Mouse (Mus musculus) erythroid progenitor cell, adult 5-6 weeks (primary cell): ENCODE results near the gene Gjd3. TPM values are rescaled to one million over a fixed set of nuclear protein-coding genes. Genes with fewer than 3 reads are reported as not detected.
A peak's percentile ranks its signal among the peaks of the same experiment; 100 is the strongest.

Source experiments
- ATAC-seq: replicated peaks from 2 replicates; pipeline ENCODE4 v1.8.0; 2016; ENCODE audit warnings: moderate number of reproducible peaks, mild to moderate bottlenecking, moderate TSS enrichment, inconsistent platforms; ENCODE audit not compliant: poor library complexity, low FRiP score, severe bottlenecking
- total RNA-seq, 2 experiments: library from RNA; stranded (forward) in 1 of 2; stranded (reverse) in 1 of 2; fragments of 150-400 nt in 1 of 2; fragments of 186-747, 209-891 nt in 1 of 2; gene quantifications; 2 replicates each; pipeline versions ENCODE4 v1.2.3 to v1.2.4; 2015 to 2017; ENCODE audit warnings: low replicate concordance in 2 of 2

Gjd3 gene
- total RNA-seq, 2 experiments from 2014 or later = not detected

DNA sequence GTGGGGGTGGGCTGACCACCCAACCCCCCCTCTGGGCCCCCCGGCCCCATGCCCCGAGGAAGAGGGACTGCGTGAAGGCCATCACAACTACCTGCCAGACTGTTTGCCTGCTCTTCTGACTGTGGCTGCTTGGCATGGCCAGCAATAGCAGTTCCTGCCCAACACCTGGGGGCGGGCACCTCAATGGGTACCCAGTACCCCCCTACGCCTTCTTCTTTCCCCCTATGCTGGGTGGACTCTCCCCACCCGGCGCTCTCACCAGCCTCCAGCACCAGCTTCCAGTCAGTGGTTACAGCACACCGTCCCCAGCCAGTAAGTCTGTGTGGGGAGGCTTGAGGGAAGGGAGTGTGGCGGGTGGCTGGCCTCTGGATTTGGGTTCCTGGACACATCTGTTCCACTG, 32.3 kb downstream of the Gjd3 start:
- ATAC-seq = no peak

- ATAC-seq = no peak
Observed at GRCm38 (mm10) chr11:98949958-98950460, 32.8 kb downstream of the Gjd3 start.

DNA sequence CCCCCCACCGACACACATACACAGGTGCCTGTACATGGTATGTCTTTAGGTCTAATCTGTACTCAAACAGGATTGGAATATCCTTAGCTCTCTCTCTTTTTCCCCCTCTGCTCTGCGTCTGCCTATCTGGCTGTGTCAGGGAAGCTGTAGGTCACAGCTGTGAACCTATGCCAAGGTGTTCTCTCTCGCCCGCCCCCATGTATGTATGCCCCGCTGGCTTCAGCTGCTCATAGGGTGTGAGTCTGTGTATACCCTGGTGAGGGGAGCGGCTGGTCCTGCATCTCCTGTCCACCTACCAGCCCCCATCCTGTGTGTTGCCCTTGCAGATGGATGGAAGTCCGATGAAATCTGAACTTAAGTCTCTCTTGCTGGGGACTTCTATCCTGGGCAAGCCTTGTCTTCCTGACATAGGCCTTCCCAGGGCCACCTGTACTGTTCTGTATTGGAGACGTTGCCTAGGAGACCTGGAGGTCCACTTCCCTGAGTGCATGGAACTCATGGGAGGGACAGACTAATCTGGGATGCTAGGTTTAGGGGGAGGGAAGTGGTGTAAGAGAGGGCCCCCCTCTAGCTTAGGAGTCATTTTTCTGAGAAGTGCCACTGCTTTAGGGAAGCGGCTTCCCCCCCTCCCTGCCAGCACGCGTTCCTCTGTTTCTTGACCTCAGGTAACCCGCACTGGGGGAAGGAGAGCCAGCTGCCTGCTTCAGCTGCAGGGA, 33.4 kb downstream of the Gjd3 start:
- ATAC-seq = 0 out of 2 replicates have a peak, but pooled peaks have one; percentile 20

GRCm38 (mm10) chr11:98947969-98948569, 34.7 kb downstream of the Gjd3 start:
- no peak for ATAC-seq

GRCm38 (mm10) chr11:98945605-98945977, 37.2 kb downstream of the Gjd3 start:
- no peak for ATAC-seq

DNA sequence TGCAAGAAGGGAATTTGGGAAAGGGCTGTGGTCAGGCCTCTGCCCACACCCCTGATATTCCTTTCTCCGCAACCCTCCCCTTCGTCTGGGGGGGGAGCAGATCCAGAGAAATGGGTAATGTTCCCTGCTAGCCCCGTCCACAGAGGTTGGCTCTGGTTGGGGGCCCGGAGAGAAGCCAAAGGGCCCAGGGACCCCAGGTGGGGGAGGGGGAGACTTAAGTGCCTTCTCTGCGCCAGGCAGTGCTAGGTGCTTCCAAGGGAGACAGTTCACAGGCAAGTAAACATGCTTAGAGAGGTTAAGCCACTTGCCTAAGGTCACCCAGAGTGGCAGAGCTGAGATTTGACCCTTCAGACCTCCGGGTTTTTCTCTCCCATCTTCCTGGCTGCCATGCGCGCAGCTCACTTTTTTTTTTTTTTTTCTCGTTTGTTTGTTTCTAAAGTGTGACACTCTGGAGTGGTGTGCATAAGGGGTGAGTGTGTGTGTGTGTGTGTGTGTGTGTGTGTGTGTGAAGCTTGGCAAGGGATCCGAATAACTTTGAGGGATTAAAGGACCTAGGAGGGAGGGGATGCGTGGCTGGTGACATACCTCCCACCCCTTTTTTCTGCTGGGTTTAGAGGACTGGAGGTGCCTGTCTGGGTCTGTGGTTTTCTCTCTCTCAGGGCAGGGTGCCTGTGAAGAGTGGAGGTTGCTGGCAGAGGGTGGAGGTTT, 37.8 kb downstream of the Gjd3 start:
- no peak for ATAC-seq

GRCm38 (mm10) chr11:98943741-98944461, 38.9 kb downstream of the Gjd3 start:
- ATAC-seq = no peak

GRCm38 (mm10) chr11:98942923-98943641, 39.7 kb downstream of the Gjd3 start:
- no peak for ATAC-seq

DNA sequence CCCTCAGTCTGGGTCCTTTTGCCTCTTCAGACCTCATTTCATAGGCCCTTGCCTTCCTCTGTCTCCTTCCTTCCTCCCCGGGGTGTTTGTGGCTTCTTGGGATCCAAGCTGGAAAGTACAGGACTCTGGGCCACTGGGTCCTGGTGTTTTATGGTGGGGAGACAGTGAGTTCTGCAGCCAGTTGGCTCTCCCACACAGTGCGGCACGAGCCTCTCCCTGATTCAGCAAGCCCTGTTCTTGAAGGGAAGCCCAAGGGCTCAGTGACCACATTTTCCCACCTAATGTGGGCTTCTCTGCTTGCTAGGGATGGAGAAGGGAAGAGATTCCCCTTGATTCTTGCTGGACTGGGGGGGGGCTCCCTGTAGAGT, 40.3 kb downstream of the Gjd3 start:
- no peak for ATAC-seq

GRCm38 (mm10) chr11:98941826-98942550, 40.8 kb downstream of the Gjd3 start:
- 0 out of 2 replicates have a peak, but pooled peaks have one; percentile 40 for ATAC-seq

DNA sequence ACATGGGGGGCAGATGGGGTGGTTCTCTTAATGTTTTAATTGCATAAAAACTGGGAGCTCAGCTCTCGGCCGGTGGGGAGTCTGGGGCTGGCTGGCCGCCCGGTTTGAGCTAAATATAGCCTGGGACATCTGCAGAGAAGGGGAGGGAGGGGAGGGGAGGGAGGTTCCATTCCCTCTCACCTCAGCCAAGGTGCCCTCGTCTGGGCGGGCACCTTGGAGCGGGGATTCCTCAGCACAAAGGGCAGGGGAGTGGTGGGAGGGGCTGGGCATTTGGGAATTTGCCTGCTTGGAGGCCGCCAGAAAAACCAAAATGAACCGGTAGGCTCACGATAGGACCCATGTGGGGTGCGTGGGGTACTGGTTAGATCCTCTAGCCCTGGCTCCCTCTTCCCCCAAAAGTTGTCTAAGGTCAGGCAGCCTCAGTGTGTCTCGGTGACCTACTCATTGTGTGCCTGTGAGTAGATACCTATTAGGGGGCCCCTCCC, 41.4 kb downstream of the Gjd3 start:
- ATAC-seq = no peak

- ATAC-seq = no peak
Observed at GRCm38 (mm10) chr11:98940776-98941175, 42.0 kb downstream of the Gjd3 start.

DNA sequence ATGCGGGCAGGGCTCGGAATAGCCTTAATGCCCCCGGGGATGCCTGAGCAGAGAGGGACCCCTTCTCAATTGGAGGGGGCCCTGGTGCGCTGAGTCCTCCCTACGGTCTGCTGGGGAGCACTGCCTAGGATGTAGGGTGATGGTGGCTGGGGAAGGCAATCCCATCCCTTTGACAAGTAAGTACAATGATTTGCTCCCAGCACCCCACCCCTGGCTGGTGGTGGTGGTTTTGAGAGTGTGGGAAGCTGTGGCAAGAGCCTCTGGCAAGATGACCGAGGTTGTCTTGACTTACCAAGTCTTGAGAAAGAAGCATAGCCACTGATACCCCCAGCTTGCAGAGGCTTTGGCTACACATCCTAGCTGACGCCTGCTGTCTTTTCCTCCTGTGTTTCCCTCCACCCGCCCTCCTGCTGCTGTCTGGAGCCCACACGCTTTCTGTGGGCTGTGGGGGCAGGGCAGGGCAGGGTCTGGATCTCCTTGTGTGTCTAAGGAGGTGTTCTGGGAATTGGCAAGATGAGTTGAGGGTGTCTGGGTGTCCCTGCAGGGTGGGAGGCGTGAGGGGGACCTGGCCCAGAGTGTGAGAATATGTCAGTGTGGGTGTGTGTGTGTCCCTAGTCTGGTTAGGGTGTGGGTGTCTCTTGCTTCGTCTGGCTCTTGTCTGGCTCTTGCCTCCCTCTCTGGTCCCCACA, 42.7 kb downstream of the Gjd3 start:
- ATAC-seq = no peak

- no peak for ATAC-seq
Observed at GRCm38 (mm10) chr11:98939084-98939952, 43.5 kb downstream of the Gjd3 start.

DNA sequence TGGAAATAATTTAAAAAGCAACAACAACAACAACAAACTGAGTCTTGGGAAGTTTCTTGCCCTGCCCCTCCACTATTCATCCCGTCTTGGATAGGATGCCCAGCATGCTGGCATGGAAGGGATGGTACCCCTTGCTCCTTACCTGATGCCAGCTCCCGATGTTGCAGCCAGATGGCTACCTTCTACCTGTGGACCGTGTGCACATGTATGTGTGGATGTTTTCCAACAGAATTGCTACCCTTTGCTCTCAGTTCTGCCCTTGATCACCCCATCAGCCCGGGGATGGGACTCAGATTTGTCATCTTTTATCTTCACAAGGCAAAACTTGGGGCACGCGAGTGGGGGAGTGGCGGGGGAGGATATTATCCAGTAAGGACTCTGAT, 44.1 kb downstream of the Gjd3 start:
- no peak for ATAC-seq

GRCm38 (mm10) chr11:98937914-98938694, 44.7 kb downstream of the Gjd3 start:
- ATAC-seq = no peak
